ENCODE assay signal across 8 mouse cellular contexts in the genomic region with DNA sequence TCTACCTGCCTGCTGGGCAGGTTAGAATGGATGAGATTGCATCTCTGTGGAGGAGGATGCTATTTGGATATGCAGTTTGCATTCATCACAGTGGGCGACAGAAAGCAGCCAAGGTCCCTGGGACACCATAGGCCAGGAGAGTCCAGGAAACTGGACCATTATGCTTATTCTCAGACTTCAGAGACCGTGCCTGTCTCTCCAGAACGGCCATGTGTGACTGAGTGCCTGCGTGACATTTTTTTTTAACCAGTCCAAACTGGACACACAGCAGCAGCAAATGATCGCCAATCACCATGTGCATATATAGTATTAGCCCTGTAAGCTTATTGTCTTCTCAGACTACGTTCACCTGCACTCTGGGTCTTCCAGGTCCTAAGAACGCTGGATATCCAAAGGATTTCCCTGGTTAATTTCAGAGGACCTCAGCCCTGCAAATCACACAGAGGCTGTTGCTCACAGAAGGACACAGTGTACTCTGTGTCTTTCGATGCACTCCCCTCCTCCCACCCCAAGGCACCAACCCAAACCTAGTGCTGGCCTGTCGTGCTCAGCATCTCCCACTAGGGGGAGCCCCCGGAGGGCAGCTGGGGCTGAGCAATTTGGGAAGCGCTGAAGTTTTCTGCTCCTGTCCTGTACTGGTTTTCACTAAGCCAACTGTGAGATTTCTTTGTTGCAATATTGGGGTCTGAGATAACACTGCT.
A peak's percentile ranks its signal among the peaks of the same experiment; 100 is the strongest.
DNase-seq lines count a peak whose midpoint lies in the region; ATAC-seq and TF ChIP-seq lines count a peak whose summit lies in the region.

No protein-coding gene starts in this region.

- WGBS in embryonic facial prominence, embryonic 12.5 days, result 42% methylated on average over 11 of the region's 11 CpGs
- WGBS in kidney, embryonic 14.5 days, result 42% methylated on average over 11 of the region's 11 CpGs
- 41% methylated on average over 11 of the region's 11 CpGs for WGBS in limb, embryonic 14.5 days
- 38% methylated on average over 11 of the region's 11 CpGs for WGBS in stomach, postnatal 0 days

- peaks cover 33% of the 10 kb centered on the region for H3K4me1 ChIP-seq in embryonic facial prominence, embryonic 12.5 days
- H3K4me1 ChIP-seq in kidney, embryonic 14.5 days (ENCODE audit: control insufficient read depth, insufficient read depth, low read length), result no peaks in the 10 kb centered on the region; the same call in 1 of the 2 replicates
- H3K4me1 ChIP-seq in limb, embryonic 14.5 days (ENCODE audit: control insufficient read depth, insufficient read depth, low read length), result peaks cover 33% of the 10 kb centered on the region
- peaks cover 3% of the 10 kb centered on the region; the same call in 1 of the 2 replicates for H3K4me1 ChIP-seq in stomach, postnatal 0 days (replicated peaks; ENCODE audit: control insufficient read depth, insufficient read depth)

- no peak for TF ChIP-seq EP300 in stomach, postnatal 0 days (optimal IDR thresholded peaks at IDR 0.05)

- H3K9me3 ChIP-seq in embryonic facial prominence, embryonic 12.5 days, result no peaks in the 10 kb centered on the region
- no peaks in the 10 kb centered on the region for H3K9me3 ChIP-seq in kidney, embryonic 14.5 days (ENCODE audit: control insufficient read depth, low read length)
- no peaks in the 10 kb centered on the region for H3K9me3 ChIP-seq in limb, embryonic 14.5 days (ENCODE audit: control insufficient read depth, low read length)
- no peaks in the 10 kb centered on the region for H3K9me3 ChIP-seq in stomach, postnatal 0 days (ENCODE audit: control insufficient read depth, low read length)

- peak overlapping the region; percentile 85 for H3K27ac ChIP-seq in embryonic facial prominence, embryonic 12.5 days
- peak overlapping the region; percentile 67 for H3K27ac ChIP-seq in kidney, embryonic 14.5 days (ENCODE audit: low read depth, low read length)
- H3K27ac ChIP-seq in limb, embryonic 14.5 days (replicated peaks; ENCODE audit: low read depth, low read length), result peak overlapping the region; percentile 80
- H3K27ac ChIP-seq in stomach, postnatal 0 days (replicated peaks), result peak overlapping the region; percentile 83

- no peaks in the 10 kb centered on the region for H3K36me3 ChIP-seq in embryonic facial prominence, embryonic 12.5 days
- no peaks in the 10 kb centered on the region for H3K36me3 ChIP-seq in kidney, embryonic 14.5 days (ENCODE audit: control insufficient read depth, insufficient read depth, low read length)
- peaks cover 7% of the 10 kb centered on the region; the same call in 1 of the 2 replicates for H3K36me3 ChIP-seq in limb, embryonic 14.5 days (ENCODE audit: control insufficient read depth, insufficient read depth, low read length)
- no peaks in the 10 kb centered on the region for H3K36me3 ChIP-seq in stomach, postnatal 0 days (ENCODE audit: control insufficient read depth, insufficient read depth, low read length)

- peak; percentile 23 to 61 for DNase-seq in spleen, adult 18-20 months
- DNase-seq in spleen, adult 12 weeks (ENCODE audit: low spot score), result no peak
- DNase-seq in heart, adult 9 months (ENCODE audit: low spot score in 2 of 2), result peak; percentile 89 to 90
- peak; percentile 89 for DNase-seq in limb, embryonic 14.5 days (ENCODE audit: low spot score)
- peak; percentile 89 for DNase-seq in neural tube, embryonic 10.5 days (ENCODE audit: extremely low spot score, low spot score)
- DNase-seq in stomach, postnatal 0 days (ENCODE audit: low spot score), result peak; percentile 88

- peak overlapping the region; percentile 33; the same call in 1 of the 2 replicates for H3K4me3 ChIP-seq in embryonic facial prominence, embryonic 12.5 days
- no peak overlapping the region for H3K4me3 ChIP-seq in kidney, embryonic 14.5 days (ENCODE audit: low read length)
- H3K4me3 ChIP-seq in limb, embryonic 14.5 days (replicated peaks; ENCODE audit: low read length), result peak overlapping the region; percentile 33
- H3K4me3 ChIP-seq in stomach, postnatal 0 days (ENCODE audit: low read depth, low read length), result peak overlapping the region; percentile 23

- TF ChIP-seq CTCF in stomach, postnatal 0 days (IDR thresholded peaks at IDR 0.05; ENCODE audit: low read depth), result peak; percentile 99

- no peaks in the 10 kb centered on the region for H3K27me3 ChIP-seq in embryonic facial prominence, embryonic 12.5 days
- H3K27me3 ChIP-seq in kidney, embryonic 14.5 days (ENCODE audit: control insufficient read depth, insufficient read depth, low read length), result no peaks in the 10 kb centered on the region
- H3K27me3 ChIP-seq in limb, embryonic 14.5 days (ENCODE audit: control insufficient read depth, insufficient read depth, low read length), result no peaks in the 10 kb centered on the region
- H3K27me3 ChIP-seq in stomach, postnatal 0 days (ENCODE audit: control insufficient read depth, insufficient read depth, low read length), result no peaks in the 10 kb centered on the region

- peak; percentile 79 for ATAC-seq in embryonic facial prominence, embryonic 12.5 days (ENCODE audit: insufficient number of reproducible peaks, insufficient read depth, low FRiP score, low TSS enrichment)
- ATAC-seq in kidney, embryonic 14.5 days (ENCODE audit: low FRiP score, low TSS enrichment), result peak; percentile 87
- ATAC-seq in limb, embryonic 14.5 days (ENCODE audit: low FRiP score, low read depth), result peak; percentile 87
- ATAC-seq in stomach, postnatal 0 days (ENCODE audit: low FRiP score, low TSS enrichment), result peak; percentile 85

- 0 out of 2 replicates have a peak, but pooled peaks have one; percentile 16 for TF ChIP-seq POLR2A in limb, embryonic 14.5 days (IDR thresholded peaks at IDR 0.05; ENCODE audit: borderline replicate concordance, extremely low read depth, insufficient read depth, insufficient read length)

- H3K9ac ChIP-seq in embryonic facial prominence, embryonic 12.5 days, result peak overlapping the region; percentile 58
- H3K9ac ChIP-seq in kidney, embryonic 14.5 days (ENCODE audit: low read depth, low read length), result peak overlapping the region; percentile 37; the same call in 1 of the 2 replicates
- peak overlapping the region; percentile 52 for H3K9ac ChIP-seq in limb, embryonic 14.5 days (ENCODE audit: low read depth, low read length, severe bottlenecking)
- H3K9ac ChIP-seq in stomach, postnatal 0 days (ENCODE audit: low read length), result no peak overlapping the region; the same call in 1 of the 2 replicates

- peak overlapping the region; percentile 53 for H3K4me2 ChIP-seq in embryonic facial prominence, embryonic 12.5 days (replicated peaks)
- peak overlapping the region; percentile 31; the same call in 1 of the 2 replicates for H3K4me2 ChIP-seq in kidney, embryonic 14.5 days (replicated peaks; ENCODE audit: low read depth, low read length)
- H3K4me2 ChIP-seq in limb, embryonic 14.5 days (replicated peaks; ENCODE audit: low read depth, low read length, severe bottlenecking), result peak overlapping the region; percentile 62
- H3K4me2 ChIP-seq in stomach, postnatal 0 days (replicated peaks; ENCODE audit: low read depth), result peak overlapping the region; percentile 50
